Mouse (Mus musculus): ENCODE results near the gene Faf1.

The Faf1 gene

DNA sequence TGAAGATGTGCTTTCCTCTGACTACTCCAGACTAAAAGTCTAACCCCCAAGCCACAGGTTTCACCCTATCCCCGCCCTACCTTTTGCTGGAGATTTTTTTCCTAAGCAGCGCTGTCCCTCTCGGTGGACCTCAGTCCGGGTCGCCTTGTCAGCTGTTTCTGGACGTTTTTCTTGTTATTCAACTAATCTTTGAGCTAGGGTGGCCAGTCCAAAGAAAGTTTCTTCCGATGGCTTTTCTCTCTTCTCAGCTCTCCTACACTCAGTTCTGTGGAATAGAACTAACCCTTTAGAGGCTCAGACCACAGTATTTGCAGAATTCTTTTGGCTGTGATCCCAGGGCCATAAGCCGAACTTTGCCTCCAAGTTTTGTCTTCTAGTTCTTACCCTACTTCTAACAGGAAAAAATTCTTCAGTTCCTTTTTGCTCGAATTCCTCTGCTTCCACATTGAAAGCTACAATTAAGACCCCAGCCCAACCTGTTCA, 302.5 kb downstream of the Faf1 start:
- DNase-seq (ENCODE audit: low read depth, low spot score) = no peak

GRCm38 (mm10) chr4:109979461-109980320, 303.3 kb downstream of the Faf1 start:
- no peak for DNase-seq (ENCODE audit: low read depth, low spot score)

- no peak for DNase-seq (ENCODE audit: low read depth, low spot score)
Measured at GRCm38 (mm10) chr4:109980321-109981082, 304.1 kb downstream of the Faf1 start.

DNA sequence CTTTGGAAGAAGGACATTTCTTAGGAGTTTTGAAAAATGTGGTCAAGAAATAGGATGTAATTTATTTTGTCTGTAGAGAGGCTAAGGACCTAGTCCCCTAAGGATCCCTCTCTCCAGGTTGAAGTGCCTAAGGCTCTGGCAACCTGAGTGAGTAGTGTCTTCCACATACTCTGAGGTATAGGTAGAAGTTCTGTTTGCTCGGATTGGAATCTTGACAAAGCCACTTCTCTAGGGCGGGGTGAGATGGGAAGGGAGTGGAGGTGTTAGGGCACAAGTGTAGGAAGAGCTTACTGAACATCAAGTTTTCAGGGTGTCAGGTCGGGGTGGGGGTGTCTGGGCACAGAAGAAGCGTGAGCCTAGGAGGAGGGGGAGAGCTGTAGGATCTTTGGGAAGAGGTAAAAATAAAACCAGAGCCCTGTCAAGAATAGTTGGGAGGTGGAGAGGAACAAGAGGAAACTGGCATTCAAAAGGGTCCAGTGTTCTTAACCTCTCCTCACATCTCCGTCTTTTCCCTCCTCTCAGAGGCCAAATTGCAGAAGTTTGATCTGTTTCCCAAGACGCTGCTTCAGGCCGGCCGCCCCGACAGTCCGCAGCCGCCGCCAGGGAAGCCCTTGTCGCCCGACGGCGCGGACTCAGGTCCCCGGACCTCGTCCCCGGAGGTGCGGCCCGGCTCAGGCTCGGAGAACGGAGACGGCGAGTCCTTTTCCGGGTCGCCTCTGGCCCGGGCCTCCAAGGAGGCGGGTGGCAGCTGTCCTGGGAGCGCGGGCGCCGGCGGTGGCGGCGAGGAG, 304.9 kb downstream of the Faf1 start:
- DNase-seq (ENCODE audit: low read depth, low spot score) = no peak

DNA sequence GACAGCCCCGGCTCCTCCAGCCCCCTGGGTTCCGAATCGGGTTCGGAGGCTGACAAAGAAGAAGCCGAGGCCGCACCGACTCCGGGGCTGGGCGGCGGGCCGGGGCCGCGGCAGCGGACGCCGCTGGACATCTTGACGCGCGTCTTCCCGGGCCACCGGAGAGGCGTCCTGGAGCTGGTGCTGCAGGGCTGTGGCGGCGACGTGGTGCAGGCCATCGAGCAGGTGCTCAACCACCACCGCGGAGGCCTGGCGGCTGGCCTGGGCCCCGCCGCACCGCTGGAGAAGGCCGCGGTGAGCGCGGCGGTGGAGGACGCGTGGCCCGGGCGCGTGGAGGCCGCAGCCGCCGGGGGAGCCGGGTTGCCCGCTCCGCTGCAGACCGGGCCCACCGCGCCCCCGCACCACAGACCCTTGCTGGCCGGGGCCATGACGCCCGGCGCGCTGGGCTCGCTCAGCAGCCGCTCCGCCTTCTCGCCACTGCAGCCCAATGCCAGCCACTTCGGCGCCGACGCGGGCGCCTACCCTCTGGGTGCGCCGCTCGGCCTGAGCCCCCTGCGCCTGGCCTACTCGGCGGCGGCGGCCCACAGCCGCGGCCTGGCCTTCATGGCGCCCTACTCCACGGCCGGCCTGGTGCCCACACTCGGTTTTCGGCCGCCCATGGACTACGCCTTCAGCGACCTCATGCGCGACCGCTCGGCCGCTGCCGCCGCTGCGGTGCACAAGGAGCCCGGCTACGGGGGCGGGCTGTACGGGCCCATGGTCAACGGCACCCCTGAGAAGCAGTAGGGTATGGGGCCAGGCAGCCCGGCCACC, 305.7 kb downstream of the Faf1 start:
- no peak for DNase-seq (ENCODE audit: low read depth, low spot score)

GRCm38 (mm10) chr4:109982681-109983265, 306.4 kb downstream of the Faf1 start:
- no peak for DNase-seq (ENCODE audit: low read depth, low spot score)

DNA sequence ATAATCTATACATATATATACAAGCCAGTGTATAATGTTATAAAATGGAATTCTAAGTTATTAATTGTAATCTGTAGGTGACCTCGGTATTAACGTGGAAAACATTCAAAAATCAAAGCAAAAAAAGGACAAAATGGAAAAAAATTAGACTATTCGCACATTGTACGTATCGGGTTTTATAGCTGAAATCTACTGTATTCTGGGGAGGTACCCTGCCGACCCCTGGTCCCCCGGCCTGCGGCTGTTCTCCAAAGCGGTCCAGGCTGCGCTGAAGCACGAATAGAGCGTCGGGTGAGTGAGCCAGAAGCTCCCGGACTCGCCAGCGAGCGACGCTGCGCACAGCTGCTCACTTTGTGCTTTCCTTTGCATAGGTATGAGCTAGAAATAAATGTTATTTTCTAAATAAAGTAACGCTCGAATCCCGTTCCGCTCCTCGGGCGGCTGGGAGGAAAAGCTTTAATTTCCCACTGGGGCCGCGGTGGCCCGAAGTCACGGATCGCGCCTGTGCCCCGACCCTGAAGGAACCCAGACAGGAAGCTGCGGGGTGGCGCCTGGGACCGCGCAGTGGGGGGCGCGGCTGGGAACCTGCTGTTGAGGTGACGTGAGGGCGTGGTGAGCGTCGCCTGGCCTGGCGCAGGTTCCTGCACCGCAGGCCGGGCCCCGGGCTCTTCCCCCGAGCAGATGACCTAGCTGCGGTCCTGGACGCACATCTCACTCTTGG, 307.1 kb downstream of the Faf1 start:
- DNase-seq (ENCODE audit: low read depth, low spot score) = no peak

DNA sequence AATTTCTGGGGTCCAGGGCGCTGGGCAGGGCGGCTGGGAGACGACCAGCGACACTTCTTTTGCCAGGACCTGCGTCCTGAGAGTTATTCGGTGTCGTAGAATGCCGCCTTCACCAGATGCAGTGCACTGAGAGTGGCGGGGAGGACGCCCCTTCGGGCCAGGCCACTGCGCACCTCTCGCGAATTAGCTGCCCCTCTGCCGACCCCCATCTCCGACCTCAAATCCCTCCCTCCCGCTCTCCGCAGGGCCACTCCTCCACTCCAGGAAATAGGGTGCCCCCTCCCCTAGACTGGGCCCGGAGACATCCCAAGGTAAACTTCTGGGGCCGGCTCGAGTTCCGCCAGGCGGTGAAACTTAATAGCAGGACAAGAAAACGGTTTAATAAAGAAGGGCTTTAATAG, 307.6 kb downstream of the Faf1 start:
- DNase-seq (ENCODE audit: low read depth, low spot score) = no peak

DNA sequence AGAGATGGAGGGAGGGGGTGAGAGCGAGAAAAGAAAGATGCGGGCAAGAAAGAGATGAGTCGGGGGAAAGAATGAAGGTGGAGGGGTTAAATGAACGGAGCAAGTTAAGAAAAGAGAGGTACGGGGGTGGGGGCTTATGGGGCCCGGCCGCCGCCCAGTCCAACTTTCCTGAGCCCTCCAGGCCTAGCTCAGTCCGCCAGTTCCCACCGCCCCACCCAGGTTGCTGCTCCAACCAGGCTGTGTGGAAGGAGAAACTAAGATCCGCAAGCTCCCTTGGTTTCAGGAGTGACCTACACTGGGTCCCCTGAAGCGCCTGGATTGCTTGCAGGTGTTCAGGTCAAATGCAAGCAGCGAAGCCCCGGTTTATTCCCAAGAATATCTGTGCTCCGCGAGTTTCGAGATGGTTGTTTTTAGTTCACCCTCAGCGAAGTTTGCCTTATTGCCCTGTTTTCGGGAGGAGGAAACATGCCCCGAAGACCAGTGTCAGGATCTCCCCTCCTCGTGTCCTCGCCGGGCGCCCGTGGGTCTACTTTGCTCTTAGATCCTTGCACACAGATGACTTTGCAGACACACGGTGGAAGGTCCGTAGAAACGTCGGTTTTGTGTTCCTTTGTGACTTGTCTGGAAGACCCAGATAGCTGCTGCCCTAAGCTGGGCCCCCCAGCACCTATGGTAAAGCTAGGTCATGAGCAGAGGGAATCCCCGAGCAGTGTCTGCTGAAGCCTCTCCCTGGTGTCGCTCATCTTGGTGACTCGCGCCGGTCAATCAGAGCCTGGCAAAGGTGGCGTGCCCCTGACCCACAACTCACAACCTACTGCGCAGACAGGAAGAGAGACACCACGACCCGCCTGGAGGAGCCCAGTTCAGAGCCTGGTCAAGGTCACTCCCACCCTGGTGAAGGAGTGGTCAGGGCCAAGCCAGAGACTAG, 308.4 kb downstream of the Faf1 start:
- DNase-seq (ENCODE audit: low read depth, low spot score) = no peak

DNA sequence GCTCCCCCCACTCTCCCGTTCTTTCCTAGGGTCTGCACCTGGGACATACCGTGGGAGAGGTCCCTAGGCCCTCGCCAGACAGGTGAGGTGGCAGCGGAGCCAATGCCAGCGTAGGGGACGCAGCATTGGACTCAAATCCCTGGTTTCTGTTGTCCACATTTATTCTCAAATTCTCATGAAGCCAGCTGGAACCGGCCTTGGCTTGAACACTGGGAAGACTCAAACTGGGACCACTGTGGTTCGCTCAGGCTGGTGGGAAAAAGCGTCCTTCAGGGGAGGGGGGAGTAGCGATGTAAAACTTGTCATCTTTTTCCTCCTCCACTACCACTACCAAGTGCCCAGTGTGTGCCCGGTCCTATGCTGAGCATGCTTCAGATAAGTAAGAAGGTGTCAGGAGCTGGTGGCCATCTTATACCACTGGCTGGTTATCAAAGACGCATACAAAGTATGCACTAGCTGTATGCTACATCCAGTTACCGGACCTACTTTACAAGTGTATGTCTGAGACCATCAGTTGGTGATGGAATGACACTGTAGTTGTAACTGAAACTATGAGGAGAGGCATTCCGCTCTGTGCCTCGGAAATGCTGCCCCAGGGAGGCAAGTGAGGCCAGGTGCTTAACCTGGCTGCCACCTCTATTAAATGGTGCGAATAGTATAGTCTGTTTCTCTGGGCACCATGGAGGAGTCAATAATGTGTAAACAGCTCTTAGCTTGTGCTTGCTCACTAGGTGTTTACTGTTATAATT, 309.2 kb downstream of the Faf1 start:
- no peak for DNase-seq (ENCODE audit: low read depth, low spot score)

- no peak for DNase-seq (ENCODE audit: low read depth, low spot score)
Measured at GRCm38 (mm10) chr4:109986301-109986700, 309.9 kb downstream of the Faf1 start.

DNA sequence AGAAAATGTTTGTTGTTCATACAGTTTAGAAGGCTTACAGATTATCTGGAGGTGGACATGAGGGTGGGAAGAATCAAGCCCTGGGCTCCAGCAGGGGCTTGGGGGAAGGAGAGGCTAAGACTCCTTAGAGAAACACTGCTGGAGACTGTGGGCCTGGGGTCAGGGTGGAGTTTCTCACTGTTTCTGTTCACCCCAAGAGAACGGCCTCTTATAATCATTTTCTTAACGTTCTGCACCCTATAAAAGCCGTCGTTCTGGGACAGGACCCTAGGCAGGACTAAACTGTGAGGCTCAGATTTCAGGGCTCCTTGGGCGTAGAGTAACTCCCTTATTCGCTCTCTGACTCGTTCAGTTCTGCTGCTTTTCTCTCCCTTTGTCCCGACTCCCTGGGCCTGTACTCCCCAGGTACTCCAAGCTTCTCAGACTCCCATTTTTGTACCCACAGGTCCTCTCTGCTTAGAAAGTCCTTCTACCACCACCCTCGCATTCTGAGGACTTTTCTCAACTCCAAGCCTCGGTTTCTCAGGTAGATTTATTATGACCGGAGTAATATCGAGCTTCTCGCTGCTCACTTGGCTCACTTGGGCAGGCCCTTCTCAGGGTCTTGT, 310.5 kb downstream of the Faf1 start:
- no peak for DNase-seq (ENCODE audit: low read depth, low spot score)

GRCm38 (mm10) chr4:109987560-109988362, 311.4 kb downstream of the Faf1 start:
- DNase-seq (ENCODE audit: low read depth, low spot score) = no peak

- DNase-seq (ENCODE audit: low read depth, low spot score) = no peak
Measured at GRCm38 (mm10) chr4:109988411-109988810, 312.0 kb downstream of the Faf1 start.

DNA sequence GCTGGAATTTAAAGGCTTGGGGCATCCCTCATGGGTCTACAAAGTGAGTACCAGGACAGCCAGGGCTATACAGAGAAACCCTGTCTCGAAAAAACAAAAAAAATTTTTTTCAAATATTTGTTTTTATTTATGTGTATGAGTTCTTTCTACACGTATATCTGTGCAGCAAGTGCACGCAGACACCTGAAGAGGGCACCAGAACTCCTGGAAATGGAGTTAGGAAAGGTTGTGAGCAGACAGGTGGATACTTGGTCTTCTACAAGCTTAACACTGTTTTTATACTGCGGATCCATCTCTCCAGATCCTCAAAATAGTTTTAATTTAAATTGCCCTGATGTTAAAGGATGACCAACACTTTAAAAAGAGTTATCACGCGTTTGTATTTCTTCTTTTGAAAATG, 312.8 kb downstream of the Faf1 start:
- DNase-seq (ENCODE audit: low read depth, low spot score) = no peak

DNA sequence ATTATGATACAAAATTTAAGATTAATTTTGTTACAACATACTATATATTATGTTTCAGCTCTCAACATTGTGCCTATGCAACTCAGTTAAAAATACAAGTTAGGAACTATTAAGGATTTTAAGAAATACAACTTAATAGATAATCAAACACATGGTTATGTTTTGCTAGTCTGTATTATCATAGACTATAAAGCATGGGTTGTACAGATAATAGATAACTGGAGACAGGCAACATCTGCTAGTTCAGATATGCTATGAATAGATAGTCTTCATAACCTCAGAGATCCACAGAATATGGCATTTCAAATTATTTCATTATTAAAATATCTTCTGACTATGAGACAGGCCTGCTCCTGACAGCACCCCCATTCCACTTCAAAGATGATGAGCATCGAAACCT, 329.7 kb downstream of the Faf1 start:
- no peak for DNase-seq (ENCODE audit: low read depth, low spot score)
